Mouse (Mus musculus) urinary bladder, adult 2 months (tissue): Measurements from ENCODE around the gene Snd1. TPM values are rescaled to one million over a fixed set of nuclear protein-coding genes. Genes with fewer than 3 reads are reported as not detected.

ENCODE experiments used
- DNase-seq: peaks from one replicate; pipeline ENCODE4 v3.0.0; 2022; ENCODE audit warnings: low spot score
- polyA plus RNA-seq: library from polyadenylated mRNA; depleted of rRNA; stranded (reverse); fragments of >200 nt; gene quantifications from 2 replicates; pipeline ENCODE4 v1.2.3, GENCODE M21; 2012

Snd1 gene
- polyA plus RNA-seq, 1 experiment: 94.2 TPM

GRCm38 (mm10) chr6:28800976-28801375, 326.0 kb downstream of the Snd1 start:
- no peak for DNase-seq

GRCm38 (mm10) chr6:28803678-28804279, 328.8 kb downstream of the Snd1 start:
- no peak for DNase-seq

- DNase-seq: no peak
These were observed 329.8 kb downstream of the Snd1 start for GRCm38 (mm10) chr6:28804751-28805150.

GRCm38 (mm10) chr6:28813057-28813456, 338.1 kb downstream of the Snd1 start:
- DNase-seq: no peak

GRCm38 (mm10) chr6:28814895-28815294, 340.0 kb downstream of the Snd1 start:
- no peak for DNase-seq

GRCm38 (mm10) chr6:28817039-28817438, 342.1 kb downstream of the Snd1 start:
- DNase-seq: no peak

GRCm38 (mm10) chr6:28819509-28820358, 344.8 kb downstream of the Snd1 start:
- DNase-seq: no peak

- no peak for DNase-seq
These were observed 347.4 kb downstream of the Snd1 start for GRCm38 (mm10) chr6:28822296-28822695.

GRCm38 (mm10) chr6:28823375-28823774, 348.4 kb downstream of the Snd1 start:
- DNase-seq: no peak

- no peak for DNase-seq
These were observed 348.9 kb downstream of the Snd1 start for GRCm38 (mm10) chr6:28823802-28824201.

- DNase-seq: no peak
These were observed 351.0 kb downstream of the Snd1 start for GRCm38 (mm10) chr6:28825894-28826293.

- DNase-seq: no peak
These were observed 351.9 kb downstream of the Snd1 start for GRCm38 (mm10) chr6:28826689-28827389.

GRCm38 (mm10) chr6:28827565-28827964, 352.6 kb downstream of the Snd1 start:
- no peak for DNase-seq

- no peak for DNase-seq
These were observed 353.7 kb downstream of the Snd1 start for GRCm38 (mm10) chr6:28828593-28828992.

GRCm38 (mm10) chr6:28830306-28830705, 355.4 kb downstream of the Snd1 start:
- no peak for DNase-seq

GRCm38 (mm10) chr6:28831011-28831853, 356.3 kb downstream of the Snd1 start, which contains the start of gene Lrrc4:
TSS of gene Lrrc4 (minus strand) at chr6:28831747.
- DNase-seq: no peak

- no peak for DNase-seq
These were observed 357.2 kb downstream of the Snd1 start for GRCm38 (mm10) chr6:28831854-28832750.

GRCm38 (mm10) chr6:28832751-28833291, 357.9 kb downstream of the Snd1 start:
- no peak for DNase-seq

GRCm38 (mm10) chr6:28833380-28833822, 358.5 kb downstream of the Snd1 start:
- DNase-seq: peak; percentile 45

- DNase-seq: no peak
These were observed 359.1 kb downstream of the Snd1 start for GRCm38 (mm10) chr6:28834046-28834445.
